Mouse (Mus musculus) bone marrow macrophage, adult 2 months (primary cell): Measurements from ENCODE around the gene Pigh. TPM values are rescaled to one million over a fixed set of nuclear protein-coding genes. Genes with fewer than 3 reads are reported as not detected.

Experiments used
- H3K27ac ChIP-seq: 2 replicates; pipeline ENCODE4 v1.5.1; 2012; ENCODE audit warnings: low read depth, low read length; ENCODE audit not compliant: insufficient read depth
- H3K4me1 ChIP-seq: 2 replicates; pipeline ENCODE4 v1.6.1; 2012; ENCODE audit warnings: low read length; ENCODE audit not compliant: control insufficient read depth, insufficient read depth
- H3K4me3 ChIP-seq: 2 replicates; pipeline ENCODE4 v1.5.1; 2012; ENCODE audit warnings: mild to moderate bottlenecking, low read length, moderate library complexity; ENCODE audit not compliant: insufficient read depth
- CTCF ChIP-seq: IDR thresholded peaks from 2 replicates; pipeline ENCODE4 v1.5.1; 2012; ENCODE audit warnings: low read depth, mild to moderate bottlenecking, low read length, moderate library complexity
- POLR2A ChIP-seq: IDR thresholded peaks from 2 replicates; pipeline ENCODE4 v1.6.1; 2012; ENCODE audit warnings: mild to moderate bottlenecking, low read depth, low read length, borderline replicate concordance
- polyA plus RNA-seq: library from polyadenylated mRNA; stranded (reverse); fragments of >200 nt; gene quantifications from 2 replicates; pipeline ENCODE4 v1.2.4, GENCODE M21; 2012; ENCODE audit not compliant: missing spikeins, insufficient read depth, insufficient read length

Pigh gene
- polyA plus RNA-seq, 1 experiment: 13.3 TPM

- Histone ChIP-seq H3K4me1 (peaks cover 6% of the 10 kb centered on the region; the same call in 1 of the 2 replicates), H3K4me3 (no peak overlapping the region), H3K27ac (no peak overlapping the region)
- no peak for TF ChIP-seq POLR2A
Measured at GRCm38 (mm10) chr12:79067526-79067925, 21.9 kb downstream of the Pigh start.

GRCm38 (mm10) chr12:79066431-79066830 is 23.0 kb downstream of the Pigh start:
- TF ChIP-seq CTCF (no peak), POLR2A (no peak)
- Histone ChIP-seq H3K4me3 (no peak overlapping the region), H3K27ac (no peak overlapping the region), H3K4me1 (peaks cover 2% of the 10 kb centered on the region; the same call in 1 of the 2 replicates)

GRCm38 (mm10) chr12:79064451-79064850 is 25.0 kb downstream of the Pigh start:
- TF ChIP-seq POLR2A: no peak
- no peak for TF ChIP-seq CTCF
- no peak overlapping the region for H3K4me3 ChIP-seq
- peaks cover 10% of the 10 kb centered on the region for H3K4me1 ChIP-seq
- H3K27ac ChIP-seq: no peak overlapping the region

GRCm38 (mm10) chr12:79060766-79061652 is 28.4 kb downstream of the Pigh start:
- no peak for TF ChIP-seq POLR2A
- TF ChIP-seq CTCF: no peak
- no peak overlapping the region for H3K4me3 ChIP-seq
- H3K27ac ChIP-seq: no peak overlapping the region
- peaks cover 10% of the 10 kb centered on the region for H3K4me1 ChIP-seq

- TF ChIP-seq CTCF (no peak), POLR2A (no peak)
- Histone ChIP-seq H3K4me1 (peaks cover 10% of the 10 kb centered on the region), H3K27ac (no peak overlapping the region), H3K4me3 (no peak overlapping the region)
Measured at GRCm38 (mm10) chr12:79060134-79060533, 29.3 kb downstream of the Pigh start.

- H3K4me1 ChIP-seq: peaks cover 10% of the 10 kb centered on the region
- TF ChIP-seq CTCF (no peak), POLR2A (no peak)
- no peak overlapping the region for H3K27ac ChIP-seq
- H3K4me3 ChIP-seq: no peak overlapping the region
Measured at GRCm38 (mm10) chr12:79059573-79059972, 29.9 kb downstream of the Pigh start.

- Histone ChIP-seq H3K4me3 (no peak overlapping the region), H3K4me1 (peaks cover 13% of the 10 kb centered on the region), H3K27ac (no peak overlapping the region)
- no peak for TF ChIP-seq CTCF
- TF ChIP-seq POLR2A: no peak
Measured at GRCm38 (mm10) chr12:79055276-79055675, 34.2 kb downstream of the Pigh start.

GRCm38 (mm10) chr12:79052073-79052472 is 37.4 kb downstream of the Pigh start:
- TF ChIP-seq POLR2A (no peak), CTCF (no peak)
- H3K27ac ChIP-seq: no peak overlapping the region
- peaks cover 15% of the 10 kb centered on the region for H3K4me1 ChIP-seq
- no peak overlapping the region for H3K4me3 ChIP-seq

GRCm38 (mm10) chr12:79050545-79051212 is 38.8 kb downstream of the Pigh start:
- no peak overlapping the region for H3K4me3 ChIP-seq
- TF ChIP-seq CTCF (no peak), POLR2A (no peak)
- no peak overlapping the region for H3K27ac ChIP-seq
- H3K4me1 ChIP-seq: peaks cover 15% of the 10 kb centered on the region

GRCm38 (mm10) chr12:79049807-79050206 is 39.6 kb downstream of the Pigh start:
- H3K4me3 ChIP-seq: no peak overlapping the region
- TF ChIP-seq CTCF (no peak), POLR2A (no peak)
- no peak overlapping the region for H3K27ac ChIP-seq
- H3K4me1 ChIP-seq: peaks cover 15% of the 10 kb centered on the region
